Mouse (Mus musculus): ENCODE results near the gene Ccdc177. TPM values are rescaled to one million over a fixed set of nuclear protein-coding genes. Genes with fewer than 3 reads are reported as not detected.

The Ccdc177 gene
- total and polyA plus RNA-seq, 3 experiments, result not detected

DNA sequence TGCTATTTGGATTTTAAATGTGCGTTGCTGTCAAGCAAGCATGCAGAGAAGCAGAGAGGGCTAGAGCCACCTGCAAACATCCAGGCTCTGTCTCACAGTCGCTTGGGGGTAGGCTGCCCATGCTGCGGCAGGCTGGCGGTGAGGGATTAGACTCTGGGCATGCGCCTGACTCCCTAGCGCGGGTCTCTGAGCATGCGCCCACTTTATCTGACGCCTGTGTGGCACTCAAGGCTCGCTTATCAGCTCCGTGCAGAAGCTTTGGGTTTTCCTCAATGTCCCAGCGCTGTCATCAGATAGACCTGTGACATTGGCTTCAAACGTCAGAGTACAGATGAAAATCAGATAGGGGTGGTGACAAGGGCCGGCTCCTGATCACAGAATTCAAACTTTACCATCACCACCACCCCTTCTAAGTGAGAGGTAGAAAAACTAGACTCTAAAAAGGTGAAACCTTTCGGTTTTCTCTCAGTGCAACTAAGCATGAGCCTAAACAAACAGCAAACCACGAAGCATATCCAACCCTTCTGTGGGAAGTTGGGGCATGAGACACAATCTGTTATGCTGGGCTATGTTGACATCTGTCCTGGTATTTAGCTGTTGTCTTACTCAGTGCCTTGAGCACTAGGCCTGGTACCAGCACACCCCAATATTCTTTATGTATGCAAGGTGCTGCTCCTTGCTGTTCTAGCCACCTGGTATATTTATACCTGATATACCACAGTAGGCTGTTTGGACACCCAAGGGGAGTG, 17.9 kb upstream of the Ccdc177 start:
- Histone ChIP-seq H3K9me3 (replicated peaks; ENCODE audit: insufficient read depth, low read length) (no peaks in the 10 kb centered on the region), H3K79me2 (ENCODE audit: control insufficient read depth, insufficient read depth, low read length, poor library complexity) (no peaks in the 10 kb centered on the region; the same call in 1 of the 2 replicates), H3K27me3 (ENCODE audit: control insufficient read depth in 1 of 2, insufficient read depth in 2 of 2, low read length in 2 of 2) (no peaks in the 10 kb centered on the region), H3K9ac (ENCODE audit: control insufficient read depth, low read depth, low read length, poor library complexity, severe bottlenecking) (peak overlapping the region; percentile 64), H3K4me3 (ENCODE audit: control insufficient read depth in 1 of 2, insufficient read depth in 1 of 2, low read depth in 2 of 2, low read length in 2 of 2) (peak overlapping the region; percentile 22 to 26), H3K27ac (ENCODE audit: control insufficient read depth, low read depth, low read length) (peak overlapping the region; percentile 96), H3K4me1 (ENCODE audit: control insufficient read depth in 1 of 2, insufficient read depth in 2 of 2, low read length in 2 of 2) (peaks cover 24 to 43% of the 10 kb centered on the region in 2 experiments), H3K36me3 (ENCODE audit: control insufficient read depth in 1 of 2, insufficient read depth in 2 of 2, low read length in 2 of 2) (peaks cover 0 to 32% of the 10 kb centered on the region in 2 experiments; a peak in 2 of 4 replicates)
- DNase-seq (ENCODE audit: low read depth, low spot score), result peak; percentile 97
- peak; percentile 98 to 99 for TF ChIP-seq EP300 (IDR thresholded peaks at IDR 0.05; ENCODE audit: low read depth in 1 of 2, low read length in 2 of 2)
- TF ChIP-seq POLR2A (IDR thresholded peaks at IDR 0.05; ENCODE audit: control insufficient read depth in 1 of 2, insufficient read depth in 1 of 2, low read depth in 1 of 2, low read length in 2 of 2, poor library complexity in 1 of 2), result peak; percentile 49 to 80; a peak in 3 of 4 replicates
- TF ChIP-seq KAT2A (conservative IDR thresholded peaks at IDR 0.05; ENCODE audit: low read depth, low read length), result no peak
- TF ChIP-seq ZMIZ1 (IDR thresholded peaks at IDR 0.05; ENCODE audit: low read depth, low read length), result peak; percentile 78; the same call in 1 of the 2 replicates
- TF ChIP-seq TCF12 (IDR thresholded peaks at IDR 0.05; ENCODE audit: low read depth, low read length), result peak; percentile 100
- no peak for TF ChIP-seq JUND (IDR thresholded peaks at IDR 0.05; ENCODE audit: low read depth, low read length)
- no peak for TF ChIP-seq ZC3H11A (IDR thresholded peaks at IDR 0.05; ENCODE audit: low read depth, low read length)
- peak; percentile 99 for TF ChIP-seq TAL1 (IDR thresholded peaks at IDR 0.05; ENCODE audit: low read length)
- TF ChIP-seq UBTF (IDR thresholded peaks at IDR 0.05; ENCODE audit: borderline replicate concordance, insufficient read depth, low read depth, low read length), result no peak
- TF ChIP-seq GABPA (IDR thresholded peaks at IDR 0.05; ENCODE audit: low read depth, low read length), result 0 out of 2 replicates have a peak, but pooled peaks have one; percentile 51
- TF ChIP-seq CHD1 (IDR thresholded peaks at IDR 0.05; ENCODE audit: low read depth, low read length), result no peak
- peak; percentile 78; the same call in 1 of the 2 replicates for TF ChIP-seq MAFK (IDR thresholded peaks at IDR 0.05; ENCODE audit: borderline replicate concordance, low read depth, low read length)
- TF ChIP-seq MYB (IDR thresholded peaks at IDR 0.05; ENCODE audit: low read depth, low read length), result peak; percentile 53; the same call in 1 of the 2 replicates
- no peak for TF ChIP-seq USF2 (IDR thresholded peaks at IDR 0.05; ENCODE audit: borderline replicate concordance in 1 of 2, insufficient read depth in 1 of 2, low read depth in 1 of 2, low read length in 2 of 2)
- TF ChIP-seq ZKSCAN1 (IDR thresholded peaks at IDR 0.05; ENCODE audit: low read depth, low read length), result no peak
- no peak for TF ChIP-seq E2F4 (IDR thresholded peaks at IDR 0.05; ENCODE audit: borderline replicate concordance, low read depth, low read length)
- peak; percentile 91 for TF ChIP-seq SIN3A (IDR thresholded peaks at IDR 0.05; ENCODE audit: low read length)
- 0 out of 2 replicates have a peak, but pooled peaks have one; percentile 46 for TF ChIP-seq ELF1 (IDR thresholded peaks at IDR 0.05; ENCODE audit: low read depth, low read length)
- TF ChIP-seq RAD21 (IDR thresholded peaks at IDR 0.05; ENCODE audit: low read depth, low read length), result no peak
- peak; percentile 73 for TF ChIP-seq TBP (IDR thresholded peaks at IDR 0.05; ENCODE audit: low read depth, low read length)
- TF ChIP-seq NELFE (IDR thresholded peaks at IDR 0.05; ENCODE audit: low read depth, low read length), result peak; percentile 68
- TF ChIP-seq ETS1 (IDR thresholded peaks at IDR 0.05; ENCODE audit: low read depth, low read length), result peak; percentile 95
- TF ChIP-seq MXI1 (IDR thresholded peaks at IDR 0.05; ENCODE audit: low read depth, low read length), result peak; percentile 85
- peak; percentile 67; the same call in 1 of the 2 replicates for TF ChIP-seq BHLHE40 (IDR thresholded peaks at IDR 0.05; ENCODE audit: borderline replicate concordance, low read depth, low read length)
- peak; percentile 69 for TF ChIP-seq HCFC1 (IDR thresholded peaks at IDR 0.05; ENCODE audit: low read depth, low read length)
- TF ChIP-seq SMC3 (IDR thresholded peaks at IDR 0.05; ENCODE audit: low read depth, low read length), result 0 out of 2 replicates have a peak, but pooled peaks have one; percentile 7
- peak; percentile 82 for TF ChIP-seq MYC (IDR thresholded peaks at IDR 0.05; ENCODE audit: low read depth, low read length)
- TF ChIP-seq CTCF (IDR thresholded peaks at IDR 0.05 in 2 of 3, conservative IDR thresholded peaks at IDR 0.05 in 1 of 3; ENCODE audit: control insufficient read depth in 1 of 3, insufficient read depth in 1 of 3, low read depth in 2 of 3, low read length in 3 of 3, poor library complexity in 1 of 3, severe bottlenecking in 1 of 3), result no peak
- no peak for TF ChIP-seq MEF2A (IDR thresholded peaks at IDR 0.05; ENCODE audit: extremely low read depth, insufficient replicate concordance, low read depth, low read length, poor library complexity, severe bottlenecking)
- TF ChIP-seq GATA1 (IDR thresholded peaks at IDR 0.05; ENCODE audit: low read depth, low read length), result peak; percentile 99
- no peak for TF ChIP-seq MAZ (IDR thresholded peaks at IDR 0.05; ENCODE audit: low read depth, low read length)
- no peak; the same call in 1 of the 2 replicates for TF ChIP-seq POLR2AphosphoS2 (IDR thresholded peaks at IDR 0.05; ENCODE audit: low read length)
- peak; percentile 35; the same call in 1 of the 2 replicates for TF ChIP-seq USF1 (IDR thresholded peaks at IDR 0.05; ENCODE audit: low read depth, low read length)
- peak; percentile 88 for TF ChIP-seq RCOR1 (IDR thresholded peaks at IDR 0.05; ENCODE audit: low read depth, low read length)
- TF ChIP-seq POLR2AphosphoS5 (IDR thresholded peaks at IDR 0.05; ENCODE audit: borderline replicate concordance, low read depth, low read length), result no peak
